Mouse (Mus musculus) MEL (cell line): Measurements from ENCODE around the gene 1700013G24Rik. TPM values are rescaled to one million over a fixed set of nuclear protein-coding genes. Genes with fewer than 3 reads are reported as not detected.

Experiments
- DNase-seq: peaks from one replicate; pipeline ENCODE4 v3.0.0; 2011; ENCODE audit warnings: low read depth, low spot score
- H3K27ac ChIP-seq: 2 replicates; pipeline ENCODE4 v1.5.1; 2012; ENCODE audit warnings: low read depth, mild to moderate bottlenecking, control low read depth, low read length, moderate library complexity; ENCODE audit not compliant: control insufficient read depth
- H3K27me3 ChIP-seq, 2 experiments: fragments of 150-350 bp in 1 of 2; sonication (generic) in 1 of 2; 2 replicates each; pipeline ENCODE4 v1.6.1; 2012; ENCODE audit warnings: low read length in 2 of 2, mild to moderate bottlenecking in 2 of 2, improper control_type of control experiment in 1 of 2, moderate library complexity in 1 of 2; ENCODE audit not compliant: insufficient read depth in 2 of 2, control insufficient read depth in 1 of 2
- H3K36me3 ChIP-seq, 2 experiments: 2 replicates each; pipeline ENCODE4 v1.6.1; 2012 to 2014; ENCODE audit warnings: low read length in 2 of 2, improper control_type of control experiment in 1 of 2, inconsistent platforms in 1 of 2, mild to moderate bottlenecking in 1 of 2; ENCODE audit not compliant: insufficient read depth in 2 of 2, control insufficient read depth in 1 of 2
- H3K4me1 ChIP-seq, 2 experiments: fragments of 150-350 bp in 1 of 2; sonication (generic) in 1 of 2; 2 replicates each; pipeline ENCODE4 v1.6.1; 2012; ENCODE audit warnings: low read length in 2 of 2, improper control_type of control experiment in 1 of 2, mild to moderate bottlenecking in 1 of 2; ENCODE audit not compliant: insufficient read depth in 2 of 2, control insufficient read depth in 1 of 2
- H3K4me3 ChIP-seq, 2 experiments: fragments of 150-350 bp in 1 of 2; sonication (generic) in 1 of 2; 2 replicates each; pipeline ENCODE4 v1.5.1; 2012; ENCODE audit warnings: low read depth in 2 of 2, low read length in 2 of 2, mild to moderate bottlenecking in 2 of 2, moderate library complexity in 2 of 2, control low read depth in 1 of 2, improper control_type of control experiment in 1 of 2; ENCODE audit not compliant: control insufficient read depth in 1 of 2, insufficient read depth in 1 of 2
- H3K79me2 ChIP-seq: 2 replicates; pipeline ENCODE4 v1.6.1; 2012; ENCODE audit warnings: mild to moderate bottlenecking, low read length, moderate library complexity; ENCODE audit not compliant: control insufficient read depth, poor library complexity, insufficient read depth
- H3K9ac ChIP-seq: 2 replicates; pipeline ENCODE4 v1.6.1; 2012; ENCODE audit warnings: low read depth, mild to moderate bottlenecking, control low read depth, low read length, moderate library complexity; ENCODE audit not compliant: control insufficient read depth, poor library complexity, severe bottlenecking
- H3K9me3 ChIP-seq: fragments of 150-350 bp; sonication (generic); replicated peaks from 2 replicates; pipeline ENCODE4 v1.6.1; 2012; ENCODE audit warnings: mild to moderate bottlenecking, low read length, improper control_type of control experiment, moderate library complexity; ENCODE audit not compliant: insufficient read depth
- BHLHE40 ChIP-seq: IDR thresholded peaks from 2 replicates; pipeline ENCODE4 v1.6.1; 2012; ENCODE audit warnings: low read depth, mild to moderate bottlenecking, inconsistent platforms, low read length, improper control_type of control experiment, borderline replicate concordance
- CHD1 ChIP-seq: IDR thresholded peaks from 2 replicates; pipeline ENCODE4 v1.6.1; 2012; ENCODE audit warnings: low read depth, mild to moderate bottlenecking, inconsistent platforms, low read length, improper control_type of control experiment
- CHD2 ChIP-seq: IDR thresholded peaks from 2 replicates; pipeline ENCODE4 v1.6.1; 2011; ENCODE audit warnings: low read length, improper control_type of control experiment
- E2F4 ChIP-seq: IDR thresholded peaks from 2 replicates; pipeline ENCODE4 v1.6.1; 2011; ENCODE audit warnings: low read depth, low read length, improper control_type of control experiment, borderline replicate concordance
- ELF1 ChIP-seq: IDR thresholded peaks from 2 replicates; pipeline ENCODE4 v1.6.1; 2014; ENCODE audit warnings: low read depth, mild to moderate bottlenecking, inconsistent platforms, low read length, improper control_type of control experiment, moderate library complexity
- EP300 ChIP-seq, 2 experiments: IDR thresholded peaks; 2 replicates each; pipeline ENCODE4 v1.6.1; 2011; ENCODE audit warnings: improper control_type of control experiment in 2 of 2, low read length in 2 of 2, low read depth in 1 of 2, mild to moderate bottlenecking in 1 of 2
- ETS1 ChIP-seq: IDR thresholded peaks from 2 replicates; pipeline ENCODE4 v1.6.1; 2012; ENCODE audit warnings: low read depth, mild to moderate bottlenecking, inconsistent platforms, low read length, improper control_type of control experiment, moderate library complexity
- HCFC1 ChIP-seq: IDR thresholded peaks from 2 replicates; pipeline ENCODE4 v1.6.1; 2012; ENCODE audit warnings: low read depth, mild to moderate bottlenecking, inconsistent platforms, low read length, improper control_type of control experiment, moderate library complexity
- JUND ChIP-seq: IDR thresholded peaks from 2 replicates; pipeline ENCODE4 v1.6.1; 2011; ENCODE audit warnings: low read depth, mild to moderate bottlenecking, improper control_type of control experiment, low read length
- MAX ChIP-seq: IDR thresholded peaks from 2 replicates; pipeline ENCODE4 v1.6.1; 2011; ENCODE audit warnings: low read length, improper control_type of control experiment
- MAZ ChIP-seq: IDR thresholded peaks from 2 replicates; pipeline ENCODE4 v1.6.1; 2012; ENCODE audit warnings: low read depth, mild to moderate bottlenecking, inconsistent platforms, low read length, improper control_type of control experiment
- MEF2A ChIP-seq: IDR thresholded peaks from 2 replicates; pipeline ENCODE4 v1.6.1; 2014; ENCODE audit warnings: low read depth, mild to moderate bottlenecking, inconsistent platforms, low read length, improper control_type of control experiment; ENCODE audit not compliant: poor library complexity, insufficient replicate concordance, severe bottlenecking; ENCODE audit errors: extremely low read depth
- MXI1 ChIP-seq: IDR thresholded peaks from 2 replicates; pipeline ENCODE4 v1.6.1; 2011; ENCODE audit warnings: mild to moderate bottlenecking, low read depth, low read length, improper control_type of control experiment
- MYC ChIP-seq: IDR thresholded peaks from 2 replicates; pipeline ENCODE4 v1.6.1; 2011; ENCODE audit warnings: low read depth, mild to moderate bottlenecking, low read length, improper control_type of control experiment, moderate library complexity
- NELFE ChIP-seq: IDR thresholded peaks from 2 replicates; pipeline ENCODE4 v1.6.1; 2011; ENCODE audit warnings: low read depth, low read length, improper control_type of control experiment
- NRF1 ChIP-seq: IDR thresholded peaks from 2 replicates; pipeline ENCODE4 v1.6.1; 2014; ENCODE audit warnings: low read depth, mild to moderate bottlenecking, inconsistent platforms, low read length, improper control_type of control experiment, moderate library complexity; ENCODE audit not compliant: poor library complexity, insufficient read depth, severe bottlenecking
- POLR2A ChIP-seq, 2 experiments: IDR thresholded peaks; 2 replicates each; pipeline ENCODE4 v1.6.1; 2011 to 2012; ENCODE audit warnings: low read length in 2 of 2, mild to moderate bottlenecking in 2 of 2, control low read depth in 1 of 2, improper control_type of control experiment in 1 of 2, low read depth in 1 of 2, moderate library complexity in 1 of 2; ENCODE audit not compliant: control insufficient read depth in 1 of 2, insufficient read depth in 1 of 2, poor library complexity in 1 of 2
- POLR2AphosphoS5 ChIP-seq: IDR thresholded peaks from 2 replicates; pipeline ENCODE4 v1.6.1; 2012; ENCODE audit warnings: low read depth, borderline replicate concordance, mild to moderate bottlenecking, inconsistent platforms, low read length, moderate library complexity, mixed read lengths
- RAD21 ChIP-seq: IDR thresholded peaks from 2 replicates; pipeline ENCODE4 v1.6.1; 2011; ENCODE audit warnings: mild to moderate bottlenecking, low read depth, low read length, improper control_type of control experiment
- RCOR1 ChIP-seq: IDR thresholded peaks from 2 replicates; pipeline ENCODE4 v1.6.1; 2012; ENCODE audit warnings: low read depth, mild to moderate bottlenecking, inconsistent platforms, low read length, improper control_type of control experiment
- SMC3 ChIP-seq: IDR thresholded peaks from 2 replicates; pipeline ENCODE4 v1.6.1; 2011; ENCODE audit warnings: low read depth, low read length, improper control_type of control experiment
- TAL1 ChIP-seq: IDR thresholded peaks from 2 replicates; pipeline ENCODE4 v1.6.1; 2012; ENCODE audit warnings: mild to moderate bottlenecking, inconsistent platforms, low read length, moderate library complexity, mixed read lengths
- TBP ChIP-seq: IDR thresholded peaks from 2 replicates; pipeline ENCODE4 v1.8.0; 2011; ENCODE audit warnings: low read depth, low read length, improper control_type of control experiment
- TCF12 ChIP-seq: IDR thresholded peaks from 2 replicates; pipeline ENCODE4 v1.6.1; 2014; ENCODE audit warnings: low read depth, mild to moderate bottlenecking, inconsistent platforms, low read length, improper control_type of control experiment, moderate library complexity
- UBTF ChIP-seq: IDR thresholded peaks from 2 replicates; pipeline ENCODE4 v1.6.1; 2012; ENCODE audit warnings: low read depth, mild to moderate bottlenecking, inconsistent platforms, low read length, improper control_type of control experiment, moderate library complexity, borderline replicate concordance; ENCODE audit not compliant: insufficient read depth
- USF1 ChIP-seq: IDR thresholded peaks from 2 replicates; pipeline ENCODE4 v1.6.1; 2014; ENCODE audit warnings: low read depth, mild to moderate bottlenecking, inconsistent platforms, low read length, improper control_type of control experiment, moderate library complexity
- ZKSCAN1 ChIP-seq: IDR thresholded peaks from 2 replicates; pipeline ENCODE4 v1.6.1; 2012; ENCODE audit warnings: low read depth, mild to moderate bottlenecking, inconsistent platforms, low read length, improper control_type of control experiment, moderate library complexity
- ZMIZ1 ChIP-seq: IDR thresholded peaks from 2 replicates; pipeline ENCODE4 v1.6.1; 2012; ENCODE audit warnings: low read depth, mild to moderate bottlenecking, inconsistent platforms, low read length, improper control_type of control experiment, moderate library complexity
- ZNF384 ChIP-seq: IDR thresholded peaks from 2 replicates; pipeline ENCODE4 v1.6.1; 2012; ENCODE audit warnings: low read depth, mild to moderate bottlenecking, inconsistent platforms, low read length, improper control_type of control experiment
- polyA plus RNA-seq, 2 experiments: library from polyadenylated mRNA; stranded (reverse) in 1 of 2; unstranded in 1 of 2; fragments of >175 nt in 1 of 2; fragments of >200 nt in 1 of 2; gene quantifications; 2 replicates each; pipeline versions ENCODE4 v1.2.1 to v1.2.4; 2012; ENCODE audit warnings: low replicate concordance in 2 of 2, low read depth in 1 of 2; ENCODE audit not compliant: insufficient read length in 2 of 2, insufficient read depth in 1 of 2, missing spikeins in 1 of 2
- total RNA-seq: library from RNA; depleted of rRNA; stranded (reverse); fragments of 300-350 nt; gene quantifications from 2 replicates; pipeline ENCODE4 v1.2.3, GENCODE M21; 2012

1700013G24Rik gene
- total and polyA plus RNA-seq, 3 experiments, result not detected

DNA sequence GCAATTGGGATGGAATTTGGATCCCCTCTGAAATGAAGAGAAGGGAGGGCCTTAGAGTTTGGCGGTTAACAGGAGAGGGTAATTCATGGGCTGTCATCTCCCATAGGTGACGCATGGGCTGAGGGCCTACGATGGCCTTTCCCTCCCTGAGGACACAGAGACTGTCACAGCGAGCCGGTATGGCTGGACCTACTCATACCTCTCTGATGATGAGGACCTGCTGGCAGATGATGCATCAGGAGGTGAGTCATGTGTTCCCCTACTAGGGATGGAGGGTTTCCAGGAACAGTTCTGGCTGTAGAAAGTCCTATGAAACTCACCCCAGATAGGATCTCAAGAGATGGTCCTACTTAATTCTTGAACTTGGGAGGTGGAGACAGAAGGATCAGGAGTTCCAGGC is 47.9 kb downstream of the 1700013G24Rik start:
- Histone ChIP-seq H3K4me3 (no peak overlapping the region), H3K79me2 (no peaks in the 10 kb centered on the region), H3K27ac (no peak overlapping the region), H3K27me3 (no peaks in the 10 kb centered on the region), H3K4me1 (no peaks in the 10 kb centered on the region)
- TF ChIP-seq HCFC1, result no peak
- no peak for TF ChIP-seq ETS1
- no peak for TF ChIP-seq NRF1
- no peak for TF ChIP-seq MYC
- TF ChIP-seq TCF12, result no peak
- no peak for TF ChIP-seq MXI1
- no peak for TF ChIP-seq POLR2A (IDR thresholded peaks at IDR 0.05; ENCODE audit: control insufficient read depth in 1 of 2, insufficient read depth in 1 of 2, low read depth in 1 of 2, low read length in 2 of 2, poor library complexity in 1 of 2)
- TF ChIP-seq TBP, result no peak
- TF ChIP-seq CHD2, result no peak
- no peak for TF ChIP-seq NELFE
- no peak for TF ChIP-seq POLR2AphosphoS5
- no peak for TF ChIP-seq MEF2A
- no peak for TF ChIP-seq EP300 (IDR thresholded peaks at IDR 0.05; ENCODE audit: low read depth in 1 of 2, low read length in 2 of 2)
- TF ChIP-seq JUND, result no peak
- TF ChIP-seq UBTF, result no peak
- no peak for TF ChIP-seq TAL1
- TF ChIP-seq CHD1, result no peak
- TF ChIP-seq, all 39 proteins: peak for 0
- H3K9ac ChIP-seq, result no peak overlapping the region
- DNase-seq, result no peak
- H3K36me3 ChIP-seq, result no peaks in the 10 kb centered on the region
- no peaks in the 10 kb centered on the region for H3K9me3 ChIP-seq

DNA sequence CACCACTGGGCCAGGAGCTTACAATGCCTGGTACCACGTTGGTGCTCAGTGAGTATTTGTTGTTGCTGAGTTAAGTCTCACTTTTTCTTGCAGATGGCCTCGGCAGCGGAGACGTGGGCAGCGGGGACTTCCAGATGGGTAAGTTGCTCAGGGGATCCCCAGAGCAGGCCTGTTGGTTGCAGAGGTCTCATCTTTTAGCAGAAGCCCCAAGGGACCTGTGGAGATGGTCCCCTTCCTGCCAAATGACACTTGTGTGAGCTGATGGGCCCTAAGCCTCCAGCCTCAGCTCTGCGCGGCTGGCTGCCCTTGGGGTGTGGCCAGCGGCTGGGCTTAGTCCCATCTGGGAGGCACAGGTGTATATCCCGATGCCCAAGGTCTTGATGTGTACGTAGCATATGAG is 49.1 kb downstream of the 1700013G24Rik start:
- Histone ChIP-seq H3K4me3 (no peak overlapping the region), H3K9me3 (no peaks in the 10 kb centered on the region), H3K27ac (no peak overlapping the region), H3K36me3 (no peaks in the 10 kb centered on the region), H3K4me1 (no peaks in the 10 kb centered on the region), H3K79me2 (no peaks in the 10 kb centered on the region), H3K27me3 (no peaks in the 10 kb centered on the region), H3K9ac (no peak overlapping the region)
- no peak for TF ChIP-seq RCOR1
- no peak for TF ChIP-seq NRF1
- no peak for TF ChIP-seq EP300 (IDR thresholded peaks at IDR 0.05; ENCODE audit: low read depth in 1 of 2, low read length in 2 of 2)
- TF ChIP-seq ELF1, result no peak
- TF ChIP-seq SMC3, result no peak
- no peak for TF ChIP-seq BHLHE40
- TF ChIP-seq ZMIZ1, result no peak
- TF ChIP-seq E2F4, result no peak
- TF ChIP-seq ZNF384, result no peak
- TF ChIP-seq USF1, result no peak
- TF ChIP-seq ZKSCAN1, result no peak
- TF ChIP-seq MEF2A, result no peak
- TF ChIP-seq RAD21, result no peak
- no peak for TF ChIP-seq MAX
- TF ChIP-seq MAZ, result no peak
- no peak for TF ChIP-seq ETS1
- no peak for DNase-seq
